Mouse (Mus musculus): ENCODE results near the gene Map3k5. TPM values are rescaled to one million over a fixed set of nuclear protein-coding genes. Genes with fewer than 3 reads are reported as not detected.

Gene Map3k5
- polyA plus RNA-seq, 1 experiment from 2014 or later: 0.88 TPM

DNA sequence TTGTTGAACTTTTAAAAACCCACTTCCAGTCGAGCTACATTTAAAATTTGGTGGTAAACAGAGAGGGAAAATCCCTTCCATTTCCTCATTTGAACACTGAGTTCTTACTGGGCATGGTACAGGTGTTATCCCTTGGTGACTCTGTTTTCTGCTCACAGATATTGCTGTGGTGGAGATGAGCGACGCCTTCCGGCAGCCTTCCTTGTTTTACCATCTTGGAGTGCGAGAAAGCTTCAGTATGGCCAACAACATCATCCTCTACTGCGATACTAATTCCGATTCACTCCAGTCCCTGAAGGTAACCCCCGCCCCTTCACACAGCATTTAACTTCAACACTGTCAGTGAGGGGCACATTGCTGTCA lies 66.1 kb downstream of the Map3k5 start:
- Histone ChIP-seq H3K4me1 (no peaks in the 10 kb centered on the region), H3K4me3 (no peak overlapping the region), H3K9me3 (no peaks in the 10 kb centered on the region), H3K27me3 (no peaks in the 10 kb centered on the region), H3K9ac (replicated peaks) (no peak overlapping the region), H3K4me2 (replicated peaks) (no peak overlapping the region), H3K36me3 (no peaks in the 10 kb centered on the region), H3K27ac (replicated peaks) (no peak overlapping the region)
- 64% methylated on average over 8 of the region's 8 CpGs for WGBS
- ATAC-seq (replicated peaks): no peak

DNA sequence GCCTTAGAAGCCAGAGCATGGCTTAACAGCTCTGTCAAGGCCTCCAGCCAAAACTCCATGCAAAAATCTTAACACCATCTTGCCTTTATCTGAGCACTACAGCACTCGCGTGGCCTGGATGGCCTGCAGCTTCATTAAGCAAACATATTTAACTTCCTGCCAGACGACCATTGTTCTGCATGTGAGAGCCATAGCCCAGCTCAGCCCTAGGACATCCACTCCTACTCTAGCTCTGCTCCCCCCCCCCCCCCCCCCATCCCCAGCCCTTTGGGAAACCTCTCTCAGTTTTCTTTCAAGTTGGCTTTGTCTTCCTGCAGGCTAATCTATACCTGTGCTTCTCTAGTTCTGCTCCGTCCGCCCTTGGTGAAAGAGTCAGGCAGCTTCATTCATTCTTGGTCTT lies 67.7 kb downstream of the Map3k5 start:
- 19% methylated on average over 5 of the region's 5 CpGs for WGBS
- no peaks in the 10 kb centered on the region for H3K27me3 ChIP-seq
- no peak overlapping the region for H3K9ac ChIP-seq (replicated peaks)
- H3K27ac ChIP-seq (replicated peaks): no peak overlapping the region
- no peaks in the 10 kb centered on the region for H3K36me3 ChIP-seq
- H3K4me1 ChIP-seq: no peaks in the 10 kb centered on the region
- no peak for ATAC-seq (replicated peaks)
- H3K4me2 ChIP-seq (replicated peaks): no peak overlapping the region
- H3K4me3 ChIP-seq: no peak overlapping the region
- no peaks in the 10 kb centered on the region for H3K9me3 ChIP-seq

DNA sequence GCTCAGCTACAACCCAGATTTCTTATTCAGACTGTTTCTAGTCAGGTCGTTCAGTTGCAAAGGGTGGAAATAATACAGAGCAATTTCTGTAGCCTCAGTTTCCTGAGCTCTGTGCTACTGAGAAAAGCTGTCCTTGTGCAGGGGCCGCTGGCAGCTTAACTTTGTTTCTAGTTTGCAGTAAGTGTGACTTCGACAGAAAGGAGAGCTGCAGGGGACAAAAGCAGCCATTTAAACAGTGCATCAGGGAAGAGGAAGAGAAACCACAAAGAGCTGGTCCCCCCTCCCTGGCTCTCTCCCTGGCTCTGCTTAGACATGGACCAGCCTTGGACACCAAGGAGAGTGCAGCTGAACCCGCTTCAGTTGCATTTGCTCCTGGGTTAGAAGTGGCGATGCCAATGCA lies 68.7 kb downstream of the Map3k5 start:
- no peak for ATAC-seq (replicated peaks)
- Histone ChIP-seq H3K36me3 (no peaks in the 10 kb centered on the region), H3K4me1 (no peaks in the 10 kb centered on the region), H3K4me2 (replicated peaks) (no peak overlapping the region), H3K9me3 (no peaks in the 10 kb centered on the region), H3K27me3 (no peaks in the 10 kb centered on the region), H3K9ac (replicated peaks) (no peak overlapping the region), H3K27ac (replicated peaks) (no peak overlapping the region), H3K4me3 (no peak overlapping the region)
- WGBS: 21% methylated on average over 5 of the region's 5 CpGs

DNA sequence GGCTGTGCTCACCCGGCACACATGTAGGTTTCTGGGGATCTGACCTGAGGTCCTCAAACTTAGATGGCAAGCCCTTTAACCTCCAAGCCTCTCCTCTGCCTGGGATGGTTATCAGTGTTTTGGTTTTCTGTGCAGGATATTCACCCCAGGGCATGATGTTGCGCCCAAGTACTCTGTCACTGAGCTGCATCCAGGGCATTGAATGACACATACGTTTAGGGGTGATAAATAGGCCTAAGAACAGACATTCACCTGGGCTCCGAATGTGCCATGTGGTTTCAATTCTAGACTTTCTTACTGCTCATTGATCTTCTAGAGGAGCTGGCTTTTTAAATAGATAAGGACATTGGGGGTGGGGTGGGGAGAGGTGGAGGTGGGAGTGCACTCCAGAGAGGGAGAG lies 70.5 kb downstream of the Map3k5 start:
- no peaks in the 10 kb centered on the region for H3K9me3 ChIP-seq
- no peak for ATAC-seq (replicated peaks)
- no peak overlapping the region for H3K4me2 ChIP-seq (replicated peaks)
- no peaks in the 10 kb centered on the region for H3K36me3 ChIP-seq
- no peak overlapping the region for H3K9ac ChIP-seq (replicated peaks)
- H3K4me1 ChIP-seq: no peaks in the 10 kb centered on the region
- no peak overlapping the region for H3K27ac ChIP-seq (replicated peaks)
- 91% methylated on average over 4 of the region's 4 CpGs for WGBS
- H3K4me3 ChIP-seq: no peak overlapping the region
- no peaks in the 10 kb centered on the region for H3K27me3 ChIP-seq

DNA sequence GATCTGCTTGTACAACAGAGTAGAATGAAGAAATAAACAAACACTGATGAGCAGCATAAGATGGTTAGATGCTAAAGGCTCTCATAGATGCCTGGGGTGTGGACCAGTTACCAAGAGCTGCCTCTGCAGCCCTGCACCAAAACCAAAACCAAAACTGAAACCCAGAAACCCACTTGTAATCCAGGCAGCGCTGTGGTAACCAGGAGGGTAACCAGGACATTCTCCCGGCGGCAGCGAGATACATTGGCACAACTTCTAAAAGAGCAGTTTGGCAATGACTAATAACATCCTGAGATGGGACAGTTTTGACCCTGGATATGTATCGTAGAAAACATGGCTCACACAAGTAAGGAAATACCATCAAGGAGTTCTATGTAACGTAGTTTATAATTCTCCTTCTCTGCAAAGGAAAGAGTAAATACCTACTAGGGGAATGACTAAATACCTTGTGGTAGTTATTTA lies 71.2 kb downstream of the Map3k5 start:
- Histone ChIP-seq H3K4me2 (replicated peaks) (no peak overlapping the region), H3K9me3 (no peaks in the 10 kb centered on the region), H3K4me3 (no peak overlapping the region), H3K27me3 (no peaks in the 10 kb centered on the region), H3K9ac (replicated peaks) (no peak overlapping the region), H3K4me1 (no peaks in the 10 kb centered on the region), H3K27ac (replicated peaks) (no peak overlapping the region), H3K36me3 (no peaks in the 10 kb centered on the region)
- no peak for ATAC-seq (replicated peaks)
- 91% methylated on average over 6 of the region's 6 CpGs for WGBS

DNA sequence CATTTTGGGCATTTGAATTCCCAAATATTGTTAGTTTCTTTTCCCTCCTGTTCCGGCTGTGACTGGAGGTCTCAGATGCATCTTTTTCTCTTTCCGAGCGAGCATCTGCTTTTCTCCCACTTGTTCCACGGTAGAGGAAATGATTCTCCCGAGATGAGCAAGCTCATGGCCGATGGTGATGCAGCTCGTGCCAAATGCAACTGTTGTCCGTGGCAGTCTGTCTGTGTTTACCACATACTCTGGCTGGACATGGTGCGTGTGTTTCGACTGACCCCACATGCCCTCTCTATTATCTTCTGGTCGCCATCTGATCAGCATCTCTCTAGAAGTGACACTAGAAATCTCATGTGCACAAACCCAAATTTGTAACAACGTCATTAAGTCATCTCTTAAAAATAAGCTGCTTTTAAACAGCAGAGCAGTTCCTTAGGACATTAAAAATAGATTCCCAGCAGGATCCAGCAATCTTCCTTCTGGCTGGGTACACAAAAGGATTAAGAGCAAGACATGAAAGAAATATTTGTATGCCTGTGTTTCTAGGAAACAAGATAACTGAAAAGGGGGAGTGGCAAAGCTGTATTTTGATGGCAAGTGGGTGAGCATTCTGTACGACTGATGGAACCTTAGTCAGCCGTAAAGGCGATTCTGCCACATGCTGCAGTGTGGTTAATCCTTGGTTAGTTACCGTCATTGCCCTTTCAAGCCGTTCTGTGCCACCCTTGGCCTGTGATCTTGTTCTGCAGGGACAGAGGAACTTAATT lies 72.2 kb downstream of the Map3k5 start:
- Histone ChIP-seq H3K9me3 (no peaks in the 10 kb centered on the region), H3K4me3 (no peak overlapping the region), H3K27me3 (no peaks in the 10 kb centered on the region), H3K4me1 (no peaks in the 10 kb centered on the region), H3K4me2 (replicated peaks) (no peak overlapping the region), H3K36me3 (no peaks in the 10 kb centered on the region), H3K27ac (replicated peaks) (no peak overlapping the region), H3K9ac (replicated peaks) (no peak overlapping the region)
- WGBS: 42% methylated on average over 17 of the region's 17 CpGs
- peak; percentile 32; the same call in 1 of the 2 replicates for ATAC-seq (replicated peaks)

DNA sequence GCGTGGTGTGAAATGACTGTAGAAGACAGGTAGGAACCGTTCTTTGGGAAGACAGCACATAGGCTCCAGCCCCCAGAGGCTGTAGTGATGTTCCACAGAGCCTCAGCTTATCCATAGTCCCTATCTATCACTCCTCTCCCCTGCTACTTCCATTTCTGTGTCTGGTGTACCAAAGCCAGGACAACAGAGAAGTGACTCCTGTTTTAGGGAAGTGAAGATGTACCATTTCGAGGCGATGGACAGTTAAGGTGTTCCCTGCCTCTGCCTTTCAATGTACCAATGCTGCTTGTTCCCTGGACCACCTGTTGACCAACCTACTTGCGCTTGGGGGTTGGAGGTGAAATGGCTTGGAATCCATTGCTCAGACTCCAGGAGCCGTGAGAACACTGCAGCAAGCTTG lies 75.0 kb downstream of the Map3k5 start:
- Histone ChIP-seq H3K9me3 (no peaks in the 10 kb centered on the region), H3K27ac (replicated peaks) (no peak overlapping the region), H3K4me3 (no peak overlapping the region), H3K9ac (replicated peaks) (no peak overlapping the region), H3K4me1 (no peaks in the 10 kb centered on the region), H3K4me2 (replicated peaks) (no peak overlapping the region), H3K27me3 (no peaks in the 10 kb centered on the region), H3K36me3 (no peaks in the 10 kb centered on the region)
- no peak for ATAC-seq (replicated peaks)
- 93% methylated on average over 6 of the region's 6 CpGs for WGBS

DNA sequence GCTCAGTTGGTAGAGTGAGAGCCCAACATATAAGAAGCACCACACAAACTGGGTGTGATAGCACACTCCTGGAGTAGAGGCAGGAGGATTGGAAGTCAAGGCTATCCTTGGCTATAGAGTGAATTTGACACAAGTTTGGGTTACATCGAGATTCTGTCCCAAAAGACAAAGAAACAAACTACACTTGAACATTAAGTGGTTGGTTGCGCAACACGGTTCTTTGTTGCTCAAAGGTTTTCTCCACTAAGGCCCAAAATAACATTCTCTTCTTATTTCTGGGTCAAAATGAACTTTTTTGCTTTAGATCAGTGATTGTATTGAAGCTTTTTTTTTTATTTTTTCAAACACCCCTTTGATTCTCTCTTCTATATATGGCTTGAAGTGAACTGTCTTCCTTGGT lies 75.7 kb downstream of the Map3k5 start:
- Histone ChIP-seq H3K4me1 (no peaks in the 10 kb centered on the region), H3K4me3 (no peak overlapping the region), H3K36me3 (no peaks in the 10 kb centered on the region), H3K9ac (replicated peaks) (no peak overlapping the region), H3K27me3 (no peaks in the 10 kb centered on the region), H3K4me2 (replicated peaks) (no peak overlapping the region), H3K27ac (replicated peaks) (no peak overlapping the region), H3K9me3 (no peaks in the 10 kb centered on the region)
- no peak for ATAC-seq (replicated peaks)
- 98% methylated on average over 3 of the region's 3 CpGs for WGBS

DNA sequence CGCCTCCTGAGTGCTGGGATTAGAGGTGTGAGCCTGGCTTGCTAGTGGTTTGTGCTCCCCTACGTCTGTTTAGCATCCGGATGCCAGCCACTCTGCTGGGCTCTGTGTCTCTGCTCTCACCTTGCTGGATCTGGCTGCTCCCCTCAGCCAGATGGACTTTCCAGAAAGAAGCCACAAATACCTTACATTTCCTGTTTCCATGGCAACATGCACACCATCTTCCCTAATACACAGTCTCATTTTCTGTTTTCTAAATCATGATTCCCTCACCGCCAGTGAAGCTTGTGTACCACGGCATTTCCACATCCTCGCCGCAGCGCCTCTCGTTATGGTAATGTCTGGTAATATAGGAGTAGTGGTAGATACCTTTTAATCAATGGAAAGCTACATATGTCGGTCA lies 84.1 kb downstream of the Map3k5 start:
- H3K4me3 ChIP-seq: no peak overlapping the region
- no peaks in the 10 kb centered on the region for H3K36me3 ChIP-seq
- H3K9me3 ChIP-seq: no peaks in the 10 kb centered on the region
- ATAC-seq (replicated peaks): no peak
- no peaks in the 10 kb centered on the region for H3K27me3 ChIP-seq
- H3K9ac ChIP-seq (replicated peaks): no peak overlapping the region
- H3K4me2 ChIP-seq (replicated peaks): no peak overlapping the region
- H3K4me1 ChIP-seq: 0 out of 2 replicates have a peak, but pooled peaks cover 4% of the 10 kb centered on the region
- no peak overlapping the region for H3K27ac ChIP-seq (replicated peaks)
- WGBS: 85% methylated on average over 10 of the region's 10 CpGs

DNA sequence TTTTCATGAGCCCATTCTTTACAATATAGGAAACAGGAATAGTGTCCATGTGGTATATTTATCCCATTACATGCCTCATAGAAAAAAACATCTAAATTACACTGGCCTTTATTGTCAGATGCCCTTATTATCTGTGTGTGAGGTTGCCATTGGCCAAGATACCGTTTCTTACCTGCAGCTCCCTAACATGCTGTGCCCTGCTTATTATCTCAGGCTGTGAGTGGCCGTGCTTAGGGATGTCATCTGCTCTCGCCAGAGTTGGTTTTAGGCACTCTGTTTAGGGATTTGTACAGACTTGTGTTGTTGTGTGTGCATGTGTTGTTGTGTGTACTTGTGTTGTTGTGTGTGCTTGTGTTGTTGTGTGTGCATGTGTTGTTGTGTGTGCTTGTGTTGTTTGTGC lies 84.5 kb downstream of the Map3k5 start:
- H3K4me1 ChIP-seq: 0 out of 2 replicates have a peak, but pooled peaks cover 4% of the 10 kb centered on the region
- no peak for ATAC-seq (replicated peaks)

DNA sequence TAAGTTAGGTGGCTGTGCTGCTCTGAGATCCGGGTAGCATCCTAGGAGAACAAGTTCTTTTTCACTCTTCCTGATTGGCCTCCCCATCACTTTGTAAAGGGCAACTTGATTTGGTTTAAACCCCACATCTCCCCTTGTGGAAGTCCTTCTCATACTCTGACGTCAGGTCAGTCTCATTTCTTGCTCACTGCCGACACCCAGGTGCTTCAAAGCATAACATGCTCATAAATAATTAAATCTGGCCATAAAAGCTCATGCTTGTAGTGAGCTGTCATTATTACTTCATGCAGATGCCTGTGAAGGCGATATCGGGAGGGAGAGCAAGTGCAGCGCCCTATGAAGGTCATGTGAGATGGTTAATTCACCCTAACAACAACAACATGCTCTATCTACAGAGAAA lies 87.0 kb downstream of the Map3k5 start:
- H3K9me3 ChIP-seq: no peaks in the 10 kb centered on the region
- no peak overlapping the region for H3K9ac ChIP-seq (replicated peaks)
- no peak for ATAC-seq (replicated peaks)
- WGBS: 89% methylated on average over 6 of the region's 6 CpGs
- no peak overlapping the region for H3K4me2 ChIP-seq (replicated peaks)
- 0 out of 2 replicates have a peak, but pooled peaks cover 4% of the 10 kb centered on the region for H3K4me1 ChIP-seq
- no peaks in the 10 kb centered on the region for H3K27me3 ChIP-seq
- H3K4me3 ChIP-seq: no peak overlapping the region
- no peaks in the 10 kb centered on the region for H3K36me3 ChIP-seq
- H3K27ac ChIP-seq (replicated peaks): no peak overlapping the region

More for the DNA sequence above, 84.5 kb downstream of the Map3k5 start:
- no peak overlapping the region for H3K9ac ChIP-seq (replicated peaks)
- no peaks in the 10 kb centered on the region for H3K27me3 ChIP-seq
- H3K9me3 ChIP-seq: no peaks in the 10 kb centered on the region
- no peaks in the 10 kb centered on the region for H3K36me3 ChIP-seq
- H3K4me3 ChIP-seq: no peak overlapping the region
- no peak overlapping the region; the same call in 1 of the 2 replicates for H3K27ac ChIP-seq (replicated peaks)
- 92% methylated on average over 3 of the region's 3 CpGs for WGBS
- no peak overlapping the region for H3K4me2 ChIP-seq (replicated peaks)

DNA sequence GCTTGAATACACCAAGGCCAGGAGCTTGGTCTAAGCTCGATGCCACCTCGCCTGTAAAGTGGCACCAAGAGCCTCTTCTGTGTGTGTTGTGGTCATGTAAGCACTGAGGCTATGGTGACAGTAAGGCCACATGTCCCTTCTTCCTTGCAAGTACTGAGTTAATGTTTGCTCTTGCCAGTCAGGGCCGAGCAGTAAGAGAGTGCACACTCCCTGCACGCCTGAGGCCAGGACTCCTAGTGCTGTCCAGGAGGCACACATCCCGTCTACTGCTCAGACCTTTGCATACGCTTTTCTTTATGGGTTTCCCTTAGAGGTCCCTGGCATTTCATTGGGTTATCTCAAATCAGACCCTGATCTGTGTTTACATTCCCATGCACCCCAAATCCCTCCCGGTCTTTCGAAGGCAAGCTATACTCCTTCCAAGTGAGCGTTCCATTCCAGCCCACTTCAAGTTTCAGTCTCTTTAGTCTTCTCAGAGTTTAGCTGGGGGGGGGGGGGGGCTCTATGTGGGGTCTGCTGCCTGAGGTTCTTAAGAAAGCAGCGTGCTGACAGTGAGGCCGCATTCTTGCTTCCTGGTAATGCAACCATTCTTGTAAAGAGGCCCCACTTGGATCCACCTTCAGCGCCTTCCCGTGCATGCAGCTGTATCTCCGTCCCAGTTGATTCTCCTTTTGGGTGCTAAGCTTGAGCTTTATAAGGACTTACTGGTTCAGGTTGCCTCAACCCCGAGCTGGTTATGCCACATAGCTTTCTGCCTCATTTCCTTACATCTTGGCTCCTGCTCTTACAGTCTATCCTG lies 87.6 kb downstream of the Map3k5 start:
- no peaks in the 10 kb centered on the region for H3K27me3 ChIP-seq

More for the DNA sequence above, 87.6 kb downstream of the Map3k5 start:
- Histone ChIP-seq H3K9me3 (no peaks in the 10 kb centered on the region), H3K4me3 (no peak overlapping the region), H3K4me1 (0 out of 2 replicates have a peak, but pooled peaks cover 4% of the 10 kb centered on the region), H3K36me3 (no peaks in the 10 kb centered on the region), H3K27ac (replicated peaks) (no peak overlapping the region), H3K4me2 (replicated peaks) (no peak overlapping the region), H3K9ac (replicated peaks) (no peak overlapping the region)
- 84% methylated on average over 15 of the region's 15 CpGs for WGBS
- ATAC-seq (replicated peaks): no peak

Measured in forebrain, embryonic 15.5 days (tissue).